Mouse (Mus musculus): ENCODE data around the gene Sumo1.

DNA sequence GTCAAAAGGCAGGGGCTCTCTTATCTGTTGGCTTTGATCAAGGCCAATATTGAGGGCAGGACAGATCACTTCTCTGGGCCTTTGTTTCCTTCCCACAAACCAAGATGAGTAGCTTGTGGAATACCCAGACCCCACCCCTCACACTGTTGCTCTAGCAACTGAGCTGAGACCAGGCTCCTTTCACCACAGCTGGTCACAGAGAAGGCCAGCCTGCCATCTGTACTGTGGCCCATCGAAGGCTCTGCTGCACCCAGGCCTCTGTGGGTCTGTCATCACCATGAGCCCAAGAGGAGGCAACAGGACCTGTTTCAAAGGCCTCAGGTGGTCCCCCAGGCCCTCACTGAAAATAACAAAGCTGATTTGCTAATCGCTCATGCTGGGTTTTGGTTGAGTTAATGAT, 55.6 kb downstream of the Sumo1 start:
- TF ChIP-seq POLR2A (IDR thresholded peaks at IDR 0.05; ENCODE audit: low read depth, low read length) (no peak), CTCF (conservative IDR thresholded peaks at IDR 0.05; ENCODE audit: insufficient read depth, insufficient read length, low read depth, low read length) (no peak)
